Mouse (Mus musculus) liver, embryonic 15.5 days (tissue): ENCODE measurements around the gene Mgst2. TPM values are rescaled to one million over a fixed set of nuclear protein-coding genes. Genes with fewer than 3 reads are reported as not detected.

Experiments
- ATAC-seq: fragments of 200-750 bp; cut with Nextera tagmentation; 2 replicates; pipeline ENCODE4 v1.8.0; 2017; ENCODE audit warnings: moderate number of reproducible peaks, mild to moderate bottlenecking, moderate library complexity; ENCODE audit not compliant: insufficient read depth
- H3K27ac ChIP-seq: fragments of 300-500 bp; sonication (generic); replicated peaks from 2 replicates; pipeline ENCODE4 v1.5.1; 2015; ENCODE audit warnings: mild to moderate bottlenecking, inconsistent platforms
- H3K27me3 ChIP-seq: fragments of 300-500 bp; sonication (generic); 2 replicates; pipeline ENCODE4 v1.6.1; 2015; ENCODE audit warnings: mild to moderate bottlenecking, inconsistent platforms
- H3K36me3 ChIP-seq: fragments of 300-500 bp; sonication (generic); replicated peaks from 2 replicates; pipeline ENCODE4 v1.6.1; 2015; ENCODE audit warnings: moderate library complexity, mild to moderate bottlenecking, inconsistent platforms
- H3K4me1 ChIP-seq: fragments of 300-500 bp; sonication (generic); replicated peaks from 2 replicates; pipeline ENCODE4 v1.6.1; 2015; ENCODE audit warnings: inconsistent platforms
- H3K4me2 ChIP-seq: fragments of 300-500 bp; sonication (generic); 2 replicates; pipeline ENCODE4 v1.6.1; 2015; ENCODE audit warnings: moderate library complexity, mild to moderate bottlenecking, inconsistent platforms
- H3K4me3 ChIP-seq: fragments of 300-500 bp; sonication (generic); replicated peaks from 2 replicates; pipeline ENCODE4 v1.5.1; 2015; ENCODE audit warnings: mild to moderate bottlenecking, inconsistent platforms
- H3K9ac ChIP-seq: fragments of 300-500 bp; sonication (generic); 2 replicates; pipeline ENCODE4 v1.6.1; 2015; ENCODE audit warnings: moderate library complexity, mild to moderate bottlenecking, inconsistent platforms
- H3K9me3 ChIP-seq: fragments of 300-500 bp; sonication (generic); replicated peaks from 2 replicates; pipeline ENCODE4 v1.6.1; 2016; ENCODE audit warnings: inconsistent platforms
- WGBS: fragments of 180-500 bp; shearing (Covaris S2); methylation state at CpG from one replicate; pipeline ENCODE4 v1.1.7; 2015; ENCODE audit warnings: mixed read lengths; ENCODE audit not compliant: insufficient replicate concordance; 5-methylcytosine and 5-hydroxymethylcytosine counted together
- polyA plus RNA-seq: library from polyadenylated mRNA; unstranded; fragments of >200 nt; fragmentation: Nextera tagmentation; extraction: Ambion mirVana; gene quantifications from 2 replicates; pipeline ENCODE4 v1.2.1, GENCODE M21; 2015

Gene Mgst2
- polyA plus RNA-seq, 1 experiment from 2014 or later: 24.4 TPM

DNA sequence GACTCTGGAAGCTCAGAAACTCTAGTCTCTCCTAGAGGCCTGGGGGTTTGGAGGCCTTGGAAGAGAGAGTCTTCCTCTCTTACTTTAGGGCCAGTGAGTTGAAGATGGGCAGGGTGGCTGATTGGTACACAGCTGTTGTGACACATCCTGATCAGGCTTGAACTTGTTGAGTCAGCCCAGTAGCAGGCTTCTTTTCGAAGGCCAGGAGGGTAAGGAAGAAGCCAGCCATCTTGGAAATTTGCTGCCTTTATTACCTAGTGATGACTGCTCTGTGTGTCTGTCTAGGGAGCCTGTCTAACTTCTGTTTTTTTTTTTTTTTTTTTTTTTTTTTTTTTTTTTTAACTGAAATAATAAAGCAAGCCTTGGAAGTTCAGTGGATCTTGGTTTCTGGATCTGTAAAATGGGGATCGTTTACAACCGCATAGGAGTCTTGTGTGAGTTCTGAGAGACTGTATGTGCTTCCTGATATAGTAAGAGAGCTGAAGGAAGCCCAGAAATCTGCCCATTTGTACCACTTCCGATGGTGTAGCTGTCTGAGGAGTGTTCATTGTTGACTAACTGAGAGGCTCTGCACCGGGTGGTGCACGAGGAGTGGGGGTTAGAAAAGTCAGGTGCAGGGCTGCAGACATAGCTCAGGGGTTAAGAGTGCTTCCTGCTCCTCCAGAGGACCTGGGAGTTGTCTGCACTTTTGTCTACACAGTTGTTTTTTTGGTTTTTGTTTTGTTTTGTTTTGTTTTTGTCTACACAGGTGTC, 5.7 kb upstream of the Mgst2 start:
- H3K27me3 ChIP-seq: peaks cover 14% of the 10 kb centered on the region
- H3K36me3 ChIP-seq: no peaks in the 10 kb centered on the region
- H3K4me3 ChIP-seq: no peak overlapping the region
- ATAC-seq: no peak
- no peaks in the 10 kb centered on the region for H3K9me3 ChIP-seq
- no peak overlapping the region for H3K4me2 ChIP-seq
- 0 out of 2 replicates have a peak overlapping the region, but pooled peaks have one; percentile 65 for H3K27ac ChIP-seq
- peaks cover 20% of the 10 kb centered on the region for H3K4me1 ChIP-seq
- H3K9ac ChIP-seq: no peak overlapping the region
- WGBS: 28% methylated on average over 6 of the region's 6 CpGs

DNA sequence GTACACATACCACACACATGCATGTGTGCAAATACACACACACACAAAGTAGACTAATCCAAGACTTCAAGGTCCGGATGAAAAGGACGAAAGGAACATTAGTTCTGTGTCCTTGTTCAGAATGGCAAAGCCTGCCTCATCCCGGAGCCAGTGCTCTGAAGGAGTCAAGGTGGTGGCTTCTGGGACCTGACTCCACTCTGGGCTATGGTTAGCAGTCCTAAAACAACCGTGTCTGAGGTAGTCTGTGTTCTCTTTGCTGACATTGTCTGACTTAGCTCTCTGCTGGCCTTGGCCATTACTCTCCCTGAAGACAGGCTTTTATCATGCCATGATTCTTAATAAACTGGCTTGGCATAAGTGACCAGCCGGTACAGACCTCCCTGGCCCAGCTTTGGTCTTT, 745 bp upstream of the Mgst2 start:
- ATAC-seq: no peak

DNA sequence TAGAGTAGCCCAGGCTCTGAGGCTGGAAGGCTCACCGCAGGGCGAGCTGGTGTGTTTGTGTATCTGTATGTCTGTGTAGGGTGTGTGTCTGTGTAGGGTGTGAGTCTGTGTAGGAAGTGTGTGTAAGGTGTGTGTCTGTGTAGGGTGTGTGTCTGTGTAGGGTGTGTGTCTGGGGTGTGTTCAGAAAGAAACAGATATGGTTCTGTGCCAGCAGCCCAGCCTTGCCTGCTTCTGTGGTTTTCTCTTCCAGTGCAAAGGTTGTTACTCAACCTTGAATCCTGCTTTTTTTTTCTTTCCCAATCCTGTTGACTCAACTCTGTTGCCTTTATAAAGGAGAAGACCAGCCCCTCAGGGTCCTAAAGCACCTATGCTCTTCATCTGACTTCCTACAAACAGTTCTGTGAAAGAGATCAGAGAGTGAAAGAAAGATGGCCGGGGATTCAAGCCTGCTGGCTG, 689 bp downstream of the Mgst2 start:
- H3K9ac ChIP-seq: no peak overlapping the region
- WGBS: 63% methylated on average over 3 of the region's 3 CpGs
- ATAC-seq: peak; percentile 50
- H3K36me3 ChIP-seq: no peaks in the 10 kb centered on the region
- no peaks in the 10 kb centered on the region for H3K9me3 ChIP-seq
- H3K27ac ChIP-seq: peak overlapping the region; percentile 61
- peaks cover 36% of the 10 kb centered on the region for H3K4me1 ChIP-seq
- peak overlapping the region; percentile 50 for H3K4me2 ChIP-seq
- no peaks in the 10 kb centered on the region for H3K27me3 ChIP-seq
- H3K4me3 ChIP-seq: peak overlapping the region; percentile 38

More for the DNA sequence above, 745 bp upstream of the Mgst2 start:
- H3K9ac ChIP-seq: no peak overlapping the region
- H3K9me3 ChIP-seq: no peaks in the 10 kb centered on the region
- no peaks in the 10 kb centered on the region for H3K27me3 ChIP-seq
- no peak overlapping the region for H3K4me3 ChIP-seq
- peaks cover 36% of the 10 kb centered on the region for H3K4me1 ChIP-seq
- H3K27ac ChIP-seq: no peak overlapping the region
- WGBS: 77% methylated on average over 5 of the region's 5 CpGs
- H3K36me3 ChIP-seq: no peaks in the 10 kb centered on the region
- no peak overlapping the region for H3K4me2 ChIP-seq

DNA sequence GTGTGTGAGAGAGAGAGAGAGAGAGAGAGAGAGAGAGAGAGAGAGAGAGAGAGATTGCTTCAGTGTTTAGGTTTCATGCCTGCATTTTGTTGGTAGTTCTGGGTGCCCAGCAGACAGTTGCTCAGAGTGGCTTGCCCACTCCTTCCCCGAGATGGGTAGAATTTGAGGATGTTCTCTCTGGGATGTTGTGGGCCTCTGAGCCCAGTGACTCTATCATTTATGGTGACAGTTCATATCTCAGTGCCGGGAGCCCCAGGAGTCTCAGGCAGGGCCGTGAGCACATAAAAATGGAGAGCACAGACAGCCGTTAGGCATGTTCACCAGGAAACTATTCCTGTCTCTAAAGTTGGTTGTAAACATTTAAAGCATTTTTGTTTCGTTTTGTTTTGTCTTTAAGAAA, 1.2 kb downstream of the Mgst2 start:
- peaks cover 36% of the 10 kb centered on the region for H3K4me1 ChIP-seq
- H3K4me2 ChIP-seq: peak overlapping the region; percentile 50
- WGBS: 17% methylated on average over 5 of the region's 5 CpGs
- ATAC-seq: no peak
- H3K4me3 ChIP-seq: peak overlapping the region; percentile 38
- no peaks in the 10 kb centered on the region for H3K9me3 ChIP-seq
- H3K27me3 ChIP-seq: no peaks in the 10 kb centered on the region
- no peaks in the 10 kb centered on the region for H3K36me3 ChIP-seq
- no peak overlapping the region for H3K9ac ChIP-seq
- peak overlapping the region; percentile 61 for H3K27ac ChIP-seq

DNA sequence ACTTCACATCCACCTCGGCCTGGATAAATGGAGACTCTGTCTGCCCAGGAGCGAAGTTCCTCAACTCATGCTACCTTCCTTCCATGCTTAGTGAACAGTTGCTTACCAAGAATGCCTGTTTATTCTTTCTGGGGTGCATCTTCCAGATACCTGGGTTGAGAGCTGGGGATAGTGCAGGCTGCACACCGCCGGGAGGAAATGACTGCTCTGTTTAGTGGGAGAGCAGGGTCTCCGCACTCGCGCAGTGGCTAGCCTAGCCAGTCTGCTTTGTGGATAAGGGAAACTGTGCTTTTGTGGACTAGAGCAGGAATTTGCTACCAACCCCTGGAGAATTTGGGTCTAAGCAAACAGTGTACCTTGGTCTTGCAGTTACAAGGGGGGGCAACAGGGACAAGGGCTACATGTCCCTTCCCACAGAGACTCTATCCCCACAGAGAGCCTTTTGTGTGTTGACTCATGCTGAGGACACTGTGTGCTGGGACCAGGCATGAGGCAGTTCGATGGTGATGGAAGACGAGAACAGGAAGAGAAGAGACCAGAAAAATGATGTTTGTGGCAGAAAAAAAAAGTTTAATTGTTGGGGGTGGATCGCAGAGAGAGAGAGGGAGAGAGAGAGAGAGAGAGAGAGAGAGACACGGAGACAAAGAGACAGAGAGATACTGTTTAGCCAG, 1.9 kb downstream of the Mgst2 start:
- Histone ChIP-seq H3K4me3 (peak overlapping the region; percentile 38), H3K9me3 (no peaks in the 10 kb centered on the region), H3K4me1 (peaks cover 36% of the 10 kb centered on the region), H3K27me3 (no peaks in the 10 kb centered on the region), H3K4me2 (peak overlapping the region; percentile 50), H3K9ac (no peak overlapping the region), H3K27ac (peak overlapping the region; percentile 21; the same call in 1 of the 2 replicates), H3K36me3 (no peaks in the 10 kb centered on the region)
- WGBS: 28% methylated on average over 11 of the region's 11 CpGs
- ATAC-seq: no peak

- H3K4me1 ChIP-seq: peaks cover 36% of the 10 kb centered on the region
- H3K9me3 ChIP-seq: no peaks in the 10 kb centered on the region
- peak overlapping the region; percentile 50 for H3K4me2 ChIP-seq
- 0 out of 2 replicates have a peak overlapping the region, but pooled peaks have one; percentile 21 for H3K27ac ChIP-seq
- no peaks in the 10 kb centered on the region for H3K27me3 ChIP-seq
- H3K36me3 ChIP-seq: no peaks in the 10 kb centered on the region
- 4% methylated on average over 6 of the region's 6 CpGs for WGBS
- 0 out of 2 replicates have a peak, but pooled peaks have one; percentile 27 for ATAC-seq
- no peak overlapping the region for H3K9ac ChIP-seq
- H3K4me3 ChIP-seq: peak overlapping the region; percentile 38
Measured at GRCm38 (mm10) chr3:51662557-51662956, 2.4 kb downstream of the Mgst2 start.

GRCm38 (mm10) chr3:51668607-51669006, 8.4 kb downstream of the Mgst2 start:
- no peak for ATAC-seq
- no peaks in the 10 kb centered on the region for H3K9me3 ChIP-seq
- H3K27ac ChIP-seq: no peak overlapping the region
- H3K4me2 ChIP-seq: no peak overlapping the region
- peaks cover 3% of the 10 kb centered on the region; the same call in 1 of the 2 replicates for H3K36me3 ChIP-seq
- H3K27me3 ChIP-seq: no peaks in the 10 kb centered on the region
- 77% methylated on average over 2 of the region's 2 CpGs for WGBS
- H3K9ac ChIP-seq: no peak overlapping the region
- H3K4me3 ChIP-seq: no peak overlapping the region
- H3K4me1 ChIP-seq: peaks cover 43% of the 10 kb centered on the region

- WGBS: 27% methylated on average over 5 of the region's 5 CpGs
- H3K4me2 ChIP-seq: peak overlapping the region; percentile 54
- H3K27me3 ChIP-seq: 0 out of 2 replicates have a peak, but pooled peaks cover 4% of the 10 kb centered on the region
- H3K9me3 ChIP-seq: no peaks in the 10 kb centered on the region
- no peak overlapping the region for H3K4me3 ChIP-seq
- peak overlapping the region; percentile 89 for H3K27ac ChIP-seq
- H3K9ac ChIP-seq: peak overlapping the region; percentile 20; the same call in 1 of the 2 replicates
- peaks cover 3% of the 10 kb centered on the region; the same call in 1 of the 2 replicates for H3K36me3 ChIP-seq
- H3K4me1 ChIP-seq: peaks cover 58% of the 10 kb centered on the region
- ATAC-seq: peak; percentile 87
Measured at GRCm38 (mm10) chr3:51670414-51671070, 10.4 kb downstream of the Mgst2 start.

DNA sequence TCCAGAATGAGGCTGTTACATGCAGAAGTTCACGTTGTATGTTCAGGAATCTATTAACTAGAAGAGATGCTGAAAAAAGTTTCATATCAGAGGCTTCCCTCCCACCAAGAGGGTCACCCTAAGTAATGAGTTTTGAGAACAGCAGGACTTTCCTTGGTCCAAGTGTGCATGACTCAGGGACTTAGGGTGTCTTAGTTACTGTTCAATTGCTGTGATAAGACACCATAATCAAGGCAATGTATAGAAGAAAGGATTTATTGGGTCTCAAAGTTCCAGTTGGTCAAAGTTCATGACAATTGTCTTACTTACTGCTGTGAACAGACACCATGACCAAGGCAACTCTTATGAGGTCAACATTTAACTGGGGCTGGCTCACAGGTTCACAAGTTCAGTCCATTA, 10.9 kb downstream of the Mgst2 start:
- H3K4me1 ChIP-seq: peaks cover 58% of the 10 kb centered on the region
- WGBS: 65% methylated on average over 1 of the region's 1 CpGs
- H3K27ac ChIP-seq: peak overlapping the region; percentile 89
- peak overlapping the region; percentile 54 for H3K4me2 ChIP-seq
- H3K9ac ChIP-seq: no peak overlapping the region
- no peaks in the 10 kb centered on the region for H3K9me3 ChIP-seq
- no peak overlapping the region for H3K4me3 ChIP-seq
- H3K36me3 ChIP-seq: peaks cover 3% of the 10 kb centered on the region; the same call in 1 of the 2 replicates
- H3K27me3 ChIP-seq: peaks cover 8% of the 10 kb centered on the region; the same call in 1 of the 2 replicates
- peak; percentile 27; the same call in 1 of the 2 replicates for ATAC-seq

DNA sequence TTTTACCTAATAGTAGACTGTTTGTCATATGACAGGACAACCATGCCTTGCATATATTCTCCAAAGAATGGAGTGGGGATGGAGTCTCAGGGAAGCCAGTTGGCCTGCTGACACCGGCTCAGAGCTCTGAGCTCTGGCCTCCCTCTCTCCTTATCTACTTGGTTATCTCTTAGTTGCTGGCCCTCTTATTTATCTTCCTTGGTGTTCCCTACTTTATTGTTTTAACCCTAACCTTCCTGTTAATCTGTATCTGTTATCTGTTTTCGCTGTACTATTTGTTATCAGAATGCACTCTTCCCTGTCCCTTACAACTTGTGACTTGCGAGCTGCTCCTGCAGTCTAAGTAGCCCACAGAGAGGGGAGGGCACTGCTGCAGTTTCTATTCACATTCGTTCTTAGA, 12.5 kb downstream of the Mgst2 start:
- Histone ChIP-seq H3K4me1 (peaks cover 58% of the 10 kb centered on the region), H3K27me3 (peaks cover 19% of the 10 kb centered on the region; the same call in 1 of the 2 replicates), H3K36me3 (peaks cover 3% of the 10 kb centered on the region; the same call in 1 of the 2 replicates), H3K4me3 (no peak overlapping the region), H3K9ac (no peak overlapping the region), H3K27ac (peak overlapping the region; percentile 29; the same call in 1 of the 2 replicates), H3K9me3 (no peaks in the 10 kb centered on the region), H3K4me2 (no peak overlapping the region)
- no peak for ATAC-seq
- WGBS: 16% methylated on average over 4 of the region's 4 CpGs
